12 mouse cellular contexts compared by ENCODE assay signal in the genomic region with DNA sequence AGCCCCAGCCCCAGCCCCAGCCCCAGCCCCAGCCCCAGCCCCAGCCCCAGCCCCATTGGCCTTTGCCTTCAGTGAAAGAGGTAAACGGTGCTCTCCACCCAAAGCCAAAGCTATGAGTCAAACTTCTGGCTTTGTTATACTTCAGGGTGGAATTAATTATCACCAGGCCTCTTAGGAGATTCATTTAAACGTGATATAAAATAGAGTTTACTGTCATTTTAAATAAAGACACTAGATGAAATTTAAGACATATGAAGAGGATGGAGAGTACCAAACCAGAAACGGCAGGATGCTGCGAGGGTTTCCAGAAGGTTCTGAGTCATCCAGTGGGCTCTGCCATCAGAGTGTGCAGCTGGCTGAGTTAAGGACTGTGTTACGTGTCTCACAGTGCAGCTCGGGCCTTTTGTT.
DNase-seq lines count a peak whose midpoint lies in the region; ATAC-seq lines count a peak whose summit lies in the region.
"Had no signal": no experiment of that assay in that cellular context is flagged by ENCODE, and none has a peak within 500 bp of the region (broad histone marks: within the 10 kb centered on the region; RNA-seq: fewer than 3 reads in every experiment).

No protein-coding gene starts in this region.

- 31% methylated on average over 6 of the region's 6 CpGs for WGBS in heart, embryonic 15.5 days
- WGBS in lung, embryonic 15.5 days, result 22% methylated on average over 6 of the region's 6 CpGs
- 24% methylated on average over 6 of the region's 6 CpGs for WGBS in limb, embryonic 13.5 days

- ATAC-seq in heart, embryonic 15.5 days (replicated peaks; ENCODE audit: insufficient number of reproducible peaks, insufficient read depth, low FRiP score, low read depth), result no peak
- ATAC-seq in lung, embryonic 15.5 days (ENCODE audit: borderline replicate concordance, extremely low read depth, low FRiP score, low TSS enrichment), result no peak
- ATAC-seq in limb, embryonic 13.5 days (ENCODE audit: low FRiP score, low read depth), result peak; percentile 57
- ATAC-seq in megakaryocyte, adult 5-6 weeks (ENCODE audit: poor library complexity, severe bottlenecking), result no peak
- ATAC-seq: liver, postnatal 0 days had no signal

- H3K27ac ChIP-seq in heart, embryonic 15.5 days, result peak overlapping the region; percentile 34
- peak overlapping the region; percentile 71 for H3K27ac ChIP-seq in lung, embryonic 15.5 days
- H3K27ac ChIP-seq in limb, embryonic 13.5 days, result peak overlapping the region; percentile 44; the same call in 1 of the 2 replicates
- H3K27ac ChIP-seq: forebrain, embryonic 12.5 days; heart, embryonic 13.5 days had no signal

- H3K9me3 ChIP-seq in heart, embryonic 15.5 days (replicated peaks), result no peaks in the 10 kb centered on the region
- H3K9me3 ChIP-seq in lung, embryonic 15.5 days, result no peaks in the 10 kb centered on the region
- no peaks in the 10 kb centered on the region for H3K9me3 ChIP-seq in limb, embryonic 13.5 days
- H3K9me3 ChIP-seq: forebrain, embryonic 12.5 days; heart, embryonic 13.5 days had no signal

- H3K36me3 ChIP-seq in heart, embryonic 15.5 days, result no peaks in the 10 kb centered on the region
- H3K36me3 ChIP-seq in lung, embryonic 15.5 days, result no peaks in the 10 kb centered on the region
- H3K36me3 ChIP-seq in limb, embryonic 13.5 days, result no peaks in the 10 kb centered on the region
- H3K36me3 ChIP-seq: forebrain, embryonic 12.5 days; heart, embryonic 13.5 days had no signal

- no peak overlapping the region for H3K4me3 ChIP-seq in heart, embryonic 15.5 days
- no peak overlapping the region for H3K4me3 ChIP-seq in lung, embryonic 15.5 days
- no peak overlapping the region for H3K4me3 ChIP-seq in limb, embryonic 13.5 days
- H3K4me3 ChIP-seq: forebrain, embryonic 12.5 days; heart, embryonic 13.5 days had no signal

- DNase-seq in heart, adult 8-10 months (ENCODE audit: low spot score), result no peak
- no peak for DNase-seq in lung, postnatal 14 days
- DNase-seq in brain, adult 2 months (ENCODE audit: low read depth, low spot score), result peak; percentile 83
- no peak for DNase-seq in layer of hippocampus, postnatal 25 days (ENCODE audit: extremely low spot score in 1 of 2, low spot score in 1 of 2)
- DNase-seq: kidney, postnatal 4 days; liver, postnatal 0 days had no signal

- H3K9ac ChIP-seq in heart, embryonic 15.5 days, result no peak overlapping the region
- no peak overlapping the region for H3K9ac ChIP-seq in lung, embryonic 15.5 days
- no peak overlapping the region for H3K9ac ChIP-seq in limb, embryonic 13.5 days
- H3K9ac ChIP-seq: forebrain, embryonic 12.5 days; heart, embryonic 13.5 days; liver, postnatal 0 days had no signal

- H3K4me2 ChIP-seq in heart, embryonic 15.5 days, result no peak overlapping the region
- peak overlapping the region; percentile 6; the same call in 1 of the 2 replicates for H3K4me2 ChIP-seq in lung, embryonic 15.5 days
- H3K4me2 ChIP-seq in limb, embryonic 13.5 days (replicated peaks), result no peak overlapping the region
- H3K4me2 ChIP-seq: heart, embryonic 13.5 days had no signal

- peaks cover 5% of the 10 kb centered on the region for H3K4me1 ChIP-seq in heart, embryonic 15.5 days (replicated peaks)
- peaks cover 35% of the 10 kb centered on the region for H3K4me1 ChIP-seq in lung, embryonic 15.5 days
- peaks cover 32% of the 10 kb centered on the region for H3K4me1 ChIP-seq in limb, embryonic 13.5 days

- no peaks in the 10 kb centered on the region for H3K27me3 ChIP-seq in heart, embryonic 15.5 days
- no peaks in the 10 kb centered on the region for H3K27me3 ChIP-seq in lung, embryonic 15.5 days
- H3K27me3 ChIP-seq in limb, embryonic 13.5 days, result no peaks in the 10 kb centered on the region
- H3K27me3 ChIP-seq: forebrain, embryonic 12.5 days; heart, embryonic 13.5 days had no signal
